Mouse (Mus musculus) forebrain, embryonic 14.5 days (tissue): ENCODE data around the gene Pla2g2e. TPM values are rescaled to one million over a fixed set of nuclear protein-coding genes. Genes with fewer than 3 reads are reported as not detected.

Experiments used
- ATAC-seq: fragments of 200-750 bp; cut with Nextera tagmentation; 2 replicates; pipeline ENCODE4 v1.8.0; 2017; ENCODE audit warnings: mild to moderate bottlenecking, moderate library complexity
- DNase-seq: peaks from one replicate; pipeline ENCODE4 v3.0.0-alpha.2; 2015; ENCODE audit warnings: low spot score
- H3K27ac ChIP-seq: fragments of 300-500 bp; sonication (generic); 2 replicates; pipeline ENCODE4 v1.5.1; 2014; ENCODE audit warnings: low read depth, mild to moderate bottlenecking, control low read depth, low read length, moderate library complexity
- H3K27me3 ChIP-seq: fragments of 300-500 bp; sonication (generic); replicated peaks from 2 replicates; pipeline ENCODE4 v1.6.1; 2014; ENCODE audit warnings: low read length, control low read depth, mixed read lengths; ENCODE audit not compliant: control insufficient read depth, insufficient read depth
- H3K36me3 ChIP-seq: fragments of 300-500 bp; sonication (generic); 2 replicates; pipeline ENCODE4 v1.6.1; 2014; ENCODE audit warnings: low read length, control low read depth; ENCODE audit not compliant: control insufficient read depth, insufficient read depth
- H3K4me1 ChIP-seq: fragments of 300-500 bp; sonication (generic); 2 replicates; pipeline ENCODE4 v1.6.1; 2014; ENCODE audit warnings: antibody characterized with exemption, low read length, control low read depth; ENCODE audit not compliant: control insufficient read depth, insufficient read depth
- H3K4me2 ChIP-seq: fragments of 300-500 bp; sonication (generic); 2 replicates; pipeline ENCODE4 v1.6.1; 2014; ENCODE audit warnings: mild to moderate bottlenecking, control low read depth, low read length
- H3K4me3 ChIP-seq: fragments of 300-500 bp; sonication (generic); 2 replicates; pipeline ENCODE4 v1.5.1; 2014; ENCODE audit warnings: low read depth, low read length, control low read depth
- H3K9ac ChIP-seq: fragments of 300-500 bp; sonication (generic); 2 replicates; pipeline ENCODE4 v1.6.1; 2014; ENCODE audit warnings: mild to moderate bottlenecking, low read length, control low read depth, moderate library complexity
- H3K9me3 ChIP-seq: fragments of 300-500 bp; sonication (generic); replicated peaks from 2 replicates; pipeline ENCODE4 v1.6.1; 2016; ENCODE audit warnings: low read length, control low read depth, mixed read lengths; ENCODE audit not compliant: control insufficient read depth
- WGBS: fragments of 180-500 bp; shearing (Covaris S2); extraction: QIAGEN DNeasy Blood & Tissue Kit; methylation state at CpG from one replicate; pipeline ENCODE4 v1.1.7; 2014; 5-methylcytosine and 5-hydroxymethylcytosine counted together
- polyA plus RNA-seq: library from polyadenylated mRNA; unstranded; fragments of >200 nt; fragmentation: Nextera tagmentation; extraction: Ambion mirVana; gene quantifications from 2 replicates; pipeline ENCODE4 v1.2.1, GENCODE M21; 2014

Gene Pla2g2e
- polyA plus RNA-seq, 1 experiment from 2014 or later, result not detected

GRCm38 (mm10) chr4:138858446-138858845 is 19.3 kb upstream of the Pla2g2e start:
- no peak overlapping the region for H3K4me3 ChIP-seq
- DNase-seq (peak; percentile 46), ATAC-seq (no peak)
- 77% methylated on average over 15 of the region's 15 CpGs for WGBS
- no peaks in the 10 kb centered on the region for H3K36me3 ChIP-seq
- H3K27me3 ChIP-seq, result no peaks in the 10 kb centered on the region
- H3K9ac ChIP-seq, result no peak overlapping the region
- H3K4me1 ChIP-seq, result no peaks in the 10 kb centered on the region
- no peak overlapping the region for H3K27ac ChIP-seq
- no peak overlapping the region for H3K4me2 ChIP-seq
- H3K9me3 ChIP-seq, result no peaks in the 10 kb centered on the region

GRCm38 (mm10) chr4:138859245-138859644 is 18.5 kb upstream of the Pla2g2e start:
- peak; percentile 46; the same call in 1 of the 2 replicates for ATAC-seq
- peak overlapping the region; percentile 50 for H3K4me2 ChIP-seq
- peak; percentile 80 for DNase-seq
- H3K4me3 ChIP-seq, result peak overlapping the region; percentile 25
- WGBS, result 14% methylated on average over 9 of the region's 9 CpGs
- no peaks in the 10 kb centered on the region for H3K36me3 ChIP-seq
- peak overlapping the region; percentile 46 for H3K9ac ChIP-seq
- peak overlapping the region; percentile 9; the same call in 1 of the 2 replicates for H3K27ac ChIP-seq
- H3K4me1 ChIP-seq, result no peaks in the 10 kb centered on the region
- H3K27me3 ChIP-seq, result no peaks in the 10 kb centered on the region
- no peaks in the 10 kb centered on the region for H3K9me3 ChIP-seq

- Histone ChIP-seq H3K9ac (peak overlapping the region; percentile 46), H3K27ac (peak overlapping the region; percentile 9; the same call in 1 of the 2 replicates), H3K27me3 (no peaks in the 10 kb centered on the region), H3K9me3 (no peaks in the 10 kb centered on the region), H3K4me3 (peak overlapping the region; percentile 25), H3K36me3 (no peaks in the 10 kb centered on the region), H3K4me2 (peak overlapping the region; percentile 50), H3K4me1 (no peaks in the 10 kb centered on the region)
- ATAC-seq, result peak; percentile 86
- 5% methylated on average over 13 of the region's 13 CpGs for whole genome bisulfite sequencing
- peak; percentile 85 for DNase-seq
Observed at GRCm38 (mm10) chr4:138859728-138860127, 18.0 kb upstream of the Pla2g2e start.

- no peaks in the 10 kb centered on the region for H3K4me1 ChIP-seq
- DNase-seq (no peak), ATAC-seq (no peak)
- H3K9ac ChIP-seq, result no peak within 1 kb of the TSS
- 82% methylated on average over 10 of the region's 10 CpGs for WGBS
- H3K4me3 ChIP-seq, result no peak within 1 kb of the TSS
- H3K9me3 ChIP-seq, result no peaks in the 10 kb centered on the region
- H3K27me3 ChIP-seq, result no peaks in the 10 kb centered on the region
- H3K36me3 ChIP-seq, result no peaks in the 10 kb centered on the region
- no peak within 1 kb of the TSS for H3K27ac ChIP-seq
- H3K4me2 ChIP-seq, result no peak within 1 kb of the TSS
Observed at GRCm38 (mm10) chr4:138863344-138863998, 14.3 kb upstream of the Pla2g2e start, which contains the start of gene Pla2g5. TSS of gene Pla2g5 (minus strand) at chr4:138863482.

- Histone ChIP-seq H3K4me3 (no peak overlapping the region), H3K4me1 (no peaks in the 10 kb centered on the region), H3K27me3 (no peaks in the 10 kb centered on the region), H3K36me3 (no peaks in the 10 kb centered on the region), H3K9me3 (no peaks in the 10 kb centered on the region), H3K9ac (no peak overlapping the region), H3K27ac (no peak overlapping the region), H3K4me2 (no peak overlapping the region)
- ATAC-seq (no peak), DNase-seq (no peak)
- 46% methylated on average over 5 of the region's 5 CpGs for WGBS
Observed at GRCm38 (mm10) chr4:138865092-138865491, 12.7 kb upstream of the Pla2g2e start.

GRCm38 (mm10) chr4:138865991-138866390 is 11.8 kb upstream of the Pla2g2e start:
- no peak for ATAC-seq
- no peak overlapping the region for H3K9ac ChIP-seq
- 84% methylated on average over 6 of the region's 6 CpGs for WGBS

DNA sequence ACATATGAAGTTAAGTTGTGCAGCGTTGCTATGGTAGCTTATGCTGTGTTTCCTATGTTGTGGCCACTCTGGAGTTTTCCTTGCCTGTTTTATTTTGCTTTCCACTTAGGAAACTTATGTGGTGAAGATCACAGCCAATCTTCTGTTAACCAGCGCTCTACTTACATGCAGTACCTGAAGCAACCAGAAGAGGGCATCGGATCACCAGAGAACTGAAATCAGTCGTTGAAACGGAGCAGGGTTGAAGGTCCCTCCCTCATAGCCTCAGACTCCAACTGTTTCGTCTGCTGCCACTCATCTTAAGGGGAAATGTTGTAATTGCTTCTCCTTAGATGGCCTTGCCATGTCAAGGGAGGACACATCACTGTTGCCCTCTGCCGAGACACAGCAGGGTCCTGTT is 11.3 kb upstream of the Pla2g2e start:
- Histone ChIP-seq H3K4me2 (no peak overlapping the region), H3K9ac (no peak overlapping the region), H3K36me3 (no peaks in the 10 kb centered on the region), H3K27ac (no peak overlapping the region), H3K4me1 (no peaks in the 10 kb centered on the region), H3K4me3 (no peak overlapping the region), H3K9me3 (no peaks in the 10 kb centered on the region), H3K27me3 (no peaks in the 10 kb centered on the region)
- DNase-seq, result peak; percentile 83
- ATAC-seq, result no peak
- 13% methylated on average over 7 of the region's 7 CpGs for WGBS

More at GRCm38 (mm10) chr4:138865991-138866390, 11.8 kb upstream of the Pla2g2e start:
- H3K4me2 ChIP-seq, result no peak overlapping the region
- no peaks in the 10 kb centered on the region for H3K36me3 ChIP-seq
- DNase-seq, result no peak
- no peaks in the 10 kb centered on the region for H3K4me1 ChIP-seq
- no peaks in the 10 kb centered on the region for H3K27me3 ChIP-seq
- no peak overlapping the region for H3K4me3 ChIP-seq
- H3K9me3 ChIP-seq, result no peaks in the 10 kb centered on the region
- no peak overlapping the region for H3K27ac ChIP-seq

- Histone ChIP-seq H3K4me2 (no peak overlapping the region), H3K4me3 (no peak overlapping the region), H3K27me3 (no peaks in the 10 kb centered on the region), H3K36me3 (no peaks in the 10 kb centered on the region), H3K4me1 (no peaks in the 10 kb centered on the region), H3K9ac (no peak overlapping the region), H3K9me3 (no peaks in the 10 kb centered on the region), H3K27ac (no peak overlapping the region)
- ATAC-seq, result no peak
- WGBS, result 62% methylated on average over 8 of the region's 8 CpGs
- DNase-seq, result no peak
Observed at GRCm38 (mm10) chr4:138868666-138869065, 9.1 kb upstream of the Pla2g2e start.

DNA sequence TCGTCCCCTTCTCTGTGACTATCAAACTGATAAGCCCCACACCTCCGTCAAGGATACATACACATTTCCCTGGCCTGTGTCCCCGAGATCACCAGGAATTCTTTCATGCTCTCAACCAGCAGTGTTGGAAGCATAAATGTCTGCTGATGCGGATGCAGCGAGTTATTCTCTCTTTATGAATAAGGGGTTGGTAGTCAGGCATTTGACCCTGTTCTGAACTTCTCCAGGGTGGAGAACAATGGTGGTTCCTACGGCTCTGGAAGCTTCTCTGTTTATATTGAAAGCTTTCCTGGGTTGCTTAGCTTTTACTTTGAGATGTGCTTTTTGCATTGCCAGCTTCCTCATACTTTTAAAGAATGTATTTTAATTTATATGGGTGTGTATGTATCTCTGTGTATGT is 3.9 kb upstream of the Pla2g2e start, which contains the start of gene Gm13030:
Gm13030 (minus strand) TSS at position 101 of the 400 bp plus-strand sequence.
- no peaks in the 10 kb centered on the region for H3K27me3 ChIP-seq
- WGBS, result 81% methylated on average over 6 of the region's 6 CpGs
- DNase-seq, result no peak

More for the DNA sequence above, 3.9 kb upstream of the Pla2g2e start, which contains the start of gene Gm13030:
- no peak within 1 kb of the TSS for H3K27ac ChIP-seq
- H3K4me1 ChIP-seq, result no peaks in the 10 kb centered on the region
- no peak within 1 kb of the TSS for H3K4me2 ChIP-seq
- no peaks in the 10 kb centered on the region for H3K9me3 ChIP-seq
- no peaks in the 10 kb centered on the region for H3K36me3 ChIP-seq
- ATAC-seq, result no peak
- no peak within 1 kb of the TSS for H3K9ac ChIP-seq
- no peak within 1 kb of the TSS for H3K4me3 ChIP-seq
